Mouse (Mus musculus) ES-E14 (cell line): ENCODE measurements around the gene Ube2g1. TPM values are rescaled to one million over a fixed set of nuclear protein-coding genes. Genes with fewer than 3 reads are reported as not detected.

ENCODE experiments used
- DNase-seq: peaks from one replicate; pipeline ENCODE4 v3.0.0-alpha.2; 2013; ENCODE audit warnings: low read depth, low spot score
- H3K27ac ChIP-seq: 2 replicates; pipeline ENCODE4 v1.5.1; 2012; ENCODE audit warnings: low read depth, mild to moderate bottlenecking, low read length, moderate library complexity, mixed read lengths; ENCODE audit not compliant: poor library complexity, insufficient read depth, severe bottlenecking
- H3K36me3 ChIP-seq: 2 replicates; pipeline ENCODE4 v1.6.1; 2012; ENCODE audit warnings: mild to moderate bottlenecking, low read length, moderate library complexity, mixed read lengths; ENCODE audit not compliant: control insufficient read depth, poor library complexity, insufficient read depth, severe bottlenecking
- H3K4me1 ChIP-seq, 2 experiments: fragments of 150-350 bp in 1 of 2; sonication (generic) in 1 of 2; 2 replicates each; pipeline ENCODE4 v1.6.1; 2012; ENCODE audit warnings: low read length in 2 of 2, mild to moderate bottlenecking in 1 of 2, mixed read lengths in 1 of 2; ENCODE audit not compliant: control insufficient read depth in 2 of 2, insufficient read depth in 2 of 2, poor library complexity in 1 of 2
- H3K4me3 ChIP-seq, 2 experiments: fragments of 150-350 bp in 1 of 2; sonication (generic) in 1 of 2; 2 replicates each; pipeline ENCODE4 v1.5.1; 2012; ENCODE audit warnings: low read length in 2 of 2, low read depth in 1 of 2, mild to moderate bottlenecking in 1 of 2, mixed read lengths in 1 of 2; ENCODE audit not compliant: insufficient read depth in 1 of 2, poor library complexity in 1 of 2, severe bottlenecking in 1 of 2
- H3K9ac ChIP-seq: 2 replicates; pipeline ENCODE4 v1.6.1; 2012; ENCODE audit warnings: low read depth, mild to moderate bottlenecking, low read length, mixed read lengths; ENCODE audit not compliant: poor library complexity, insufficient read depth, severe bottlenecking
- H3K9me3 ChIP-seq: fragments of 150-350 bp; sonication (generic); 2 replicates; pipeline ENCODE4 v1.6.1; 2012; ENCODE audit warnings: low read depth, mild to moderate bottlenecking, low read length; ENCODE audit not compliant: control insufficient read depth, insufficient read depth
- CHD2 ChIP-seq: IDR thresholded peaks from 2 replicates; pipeline ENCODE4 v1.6.1; 2014; ENCODE audit warnings: mild to moderate bottlenecking, low read depth, low read length, inconsistent platforms
- HCFC1 ChIP-seq: IDR thresholded peaks from 2 replicates; pipeline ENCODE4 v1.6.1; 2012; ENCODE audit warnings: low read length, inconsistent platforms, borderline replicate concordance; ENCODE audit not compliant: insufficient read depth
- MAFK ChIP-seq: IDR thresholded peaks from 2 replicates; pipeline ENCODE4 v1.6.1; 2014; ENCODE audit warnings: mild to moderate bottlenecking, low read depth, low read length, inconsistent platforms; ENCODE audit not compliant: insufficient read depth
- ZC3H11A ChIP-seq: IDR thresholded peaks from 2 replicates; pipeline ENCODE4 v1.6.1; 2012; ENCODE audit warnings: low read depth, mild to moderate bottlenecking, inconsistent platforms, low read length, borderline replicate concordance
- ZNF384 ChIP-seq: IDR thresholded peaks from 2 replicates; pipeline ENCODE4 v1.6.1; 2012; ENCODE audit warnings: low read depth, low read length, inconsistent platforms
- in situ Hi-C, 2 experiments: fragments of 600-800 bp; cut with MboI; formaldehyde crosslinking; loops; one replicate each; pipeline ENCODE4 v1.15.1; 2025; ENCODE audit warnings: low sequenced_read_pairs in 2 of 2, inconsistent platforms in 1 of 2; ENCODE audit not compliant: unreplicated experiment in 2 of 2
- total RNA-seq: library from RNA; depleted of rRNA; stranded (reverse); fragments of 300-350 nt; gene quantifications from 2 replicates; pipeline ENCODE4 v1.2.3, GENCODE M21; 2012

The Ube2g1 gene
- total RNA-seq, 1 experiment: 27.9 TPM

GRCm38 (mm10) chr11:72566816-72567338 lies 40.2 kb upstream of the Ube2g1 start:
- in situ Hi-C loops: loop anchor here in 1 of 2 experiments (10.0 kb wide), 1 partner anchor 222 kb away; no protein-coding TSS in a partner anchor
- DNase-seq: no peak
- H3K9ac ChIP-seq: peak overlapping the region; percentile 3; the same call in 1 of the 2 replicates
- no peaks in the 10 kb centered on the region for H3K36me3 ChIP-seq
- no peaks in the 10 kb centered on the region for H3K9me3 ChIP-seq
- peak overlapping the region in 1 of 2 experiments; percentile 25; a peak in 1 of 4 replicates for H3K4me3 ChIP-seq
- no peak overlapping the region for H3K27ac ChIP-seq
- H3K4me1 ChIP-seq: peaks cover 3 to 9% of the 10 kb centered on the region in 2 experiments; a peak in 3 of 4 replicates
- TF ChIP-seq CHD2 (no peak), ZC3H11A (no peak), ZNF384 (no peak), MAFK (no peak), HCFC1 (no peak)

GRCm38 (mm10) chr11:72569051-72569450 lies 38.0 kb upstream of the Ube2g1 start:
- in situ Hi-C loops: loop anchor here in 1 of 2 experiments (10.0 kb wide), 1 partner anchor 224 kb away; no protein-coding TSS in a partner anchor
- Histone ChIP-seq H3K9me3 (no peaks in the 10 kb centered on the region), H3K36me3 (no peaks in the 10 kb centered on the region), H3K4me1 (peaks cover 3 to 9% of the 10 kb centered on the region in 2 experiments; a peak in 3 of 4 replicates), H3K9ac (no peak overlapping the region), H3K27ac (peak overlapping the region; percentile 63; the same call in 1 of the 2 replicates), H3K4me3 (peak overlapping the region; percentile 13 to 51; a peak in 3 of 4 replicates)
- peak; percentile 91 for DNase-seq
- no peak for TF ChIP-seq ZNF384
- no peak for TF ChIP-seq ZC3H11A
- no peak for TF ChIP-seq HCFC1

- in situ Hi-C loops: loop anchor here in 1 of 2 experiments (10.0 kb wide), 3 partner anchors 165 to 225 kb away; no protein-coding TSS in a partner anchor
- H3K27ac ChIP-seq: peak overlapping the region; percentile 63; the same call in 1 of the 2 replicates
- H3K4me3 ChIP-seq: peak overlapping the region; percentile 13 to 51
- no peak overlapping the region for H3K9ac ChIP-seq
- H3K4me1 ChIP-seq: peaks cover 3 to 9% of the 10 kb centered on the region in 2 experiments; a peak in 3 of 4 replicates
- H3K36me3 ChIP-seq: no peaks in the 10 kb centered on the region
- TF ChIP-seq HCFC1: no peak
- TF ChIP-seq CHD2: no peak
- TF ChIP-seq MAFK: no peak
- TF ChIP-seq ZNF384: no peak
- no peak for TF ChIP-seq ZC3H11A
- DNase-seq: no peak
- H3K9me3 ChIP-seq: no peaks in the 10 kb centered on the region
These were observed 37.3 kb upstream of the Ube2g1 start for GRCm38 (mm10) chr11:72569671-72570318.

- no peaks in the 10 kb centered on the region for H3K9me3 ChIP-seq
- TF ChIP-seq MAFK: no peak
- no peak for TF ChIP-seq CHD2
- TF ChIP-seq ZC3H11A: peak; percentile 91
- H3K4me1 ChIP-seq: peaks cover 3 to 9% of the 10 kb centered on the region in 2 experiments; a peak in 3 of 4 replicates
- H3K36me3 ChIP-seq: no peaks in the 10 kb centered on the region
- peak; percentile 92 for DNase-seq
- H3K9ac ChIP-seq: 0 out of 2 replicates have a peak overlapping the region, but pooled peaks have one; percentile 47
- no peak overlapping the region; the same call in 1 of the 2 replicates for H3K27ac ChIP-seq
- in situ Hi-C loops: loop anchor here in 1 of 2 experiments (10.0 kb wide), 2 partner anchors 164 to 204 kb away; no protein-coding TSS in a partner anchor
- H3K4me3 ChIP-seq: peak overlapping the region; percentile 13 to 27; a peak in 1 of 4 replicates
These were observed 36.6 kb upstream of the Ube2g1 start for GRCm38 (mm10) chr11:72570319-72570979.
